Mouse (Mus musculus): ENCODE data around the gene Ntm.

DNA sequence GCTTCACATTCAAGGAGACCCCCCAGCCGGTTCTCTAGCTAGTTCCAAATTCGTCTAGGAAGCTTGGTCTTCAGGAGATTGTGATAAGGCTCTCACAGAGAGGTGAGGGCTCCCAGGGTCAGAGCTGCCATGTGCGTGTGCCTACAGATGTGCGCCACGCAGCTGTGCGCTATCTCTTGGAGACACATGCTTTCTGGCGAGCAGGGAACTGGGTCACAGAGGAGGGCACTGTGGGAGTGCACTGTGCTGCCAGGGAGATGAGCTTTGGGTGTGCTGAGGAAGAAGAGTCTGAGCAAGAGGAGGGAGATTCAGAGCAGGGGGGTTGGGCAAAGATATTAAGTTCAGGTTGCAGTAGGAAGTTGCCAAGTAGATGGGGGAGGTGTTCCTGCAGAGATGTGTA lies 529.8 kb downstream of the Ntm start:
- TF ChIP-seq CTCF (IDR thresholded peaks at IDR 0.05) (no peak), EP300 (IDR thresholded peaks at IDR 0.05) (no peak)
